ENCODE assay signal across 7 mouse cellular contexts in genomic region chr4:116708791-116709390, GRCm38 (mm10). TPM values are rescaled to one million over a fixed set of nuclear protein-coding genes. Genes with fewer than 3 reads are reported as not detected.
DNase-seq lines count a peak whose midpoint lies in the region; ATAC-seq and TF ChIP-seq lines count a peak whose summit lies in the region.

No protein-coding gene starts in this region.

- no peak for TF ChIP-seq CTCF in hindbrain, postnatal 0 days (IDR thresholded peaks at IDR 0.05; ENCODE audit: low read depth)

- peak overlapping the region; percentile 85 for H3K4me3 ChIP-seq in lung, embryonic 16.5 days (ENCODE audit: low read length)
- peak overlapping the region; percentile 48 for H3K4me3 ChIP-seq in embryonic facial prominence, embryonic 11.5 days (ENCODE audit: low read depth, low read length)
- peak overlapping the region; percentile 45 for H3K4me3 ChIP-seq in hindbrain, postnatal 0 days (ENCODE audit: low read length)
- H3K4me3 ChIP-seq in midbrain, embryonic 14.5 days (replicated peaks; ENCODE audit: low read depth, low read length) = peak overlapping the region; percentile 69

- peaks cover 3% of the 10 kb centered on the region for H3K36me3 ChIP-seq in lung, embryonic 16.5 days (ENCODE audit: control insufficient read depth, insufficient read depth, low read length)
- no peaks in the 10 kb centered on the region for H3K36me3 ChIP-seq in embryonic facial prominence, embryonic 11.5 days (replicated peaks; ENCODE audit: control insufficient read depth, insufficient read depth, low read depth, low read length)
- H3K36me3 ChIP-seq in hindbrain, postnatal 0 days (ENCODE audit: insufficient read depth, low read length) = no peaks in the 10 kb centered on the region
- no peaks in the 10 kb centered on the region for H3K36me3 ChIP-seq in midbrain, embryonic 14.5 days (ENCODE audit: control insufficient read depth, insufficient read depth, low read length)

- peak overlapping the region; percentile 66 for H3K4me2 ChIP-seq in lung, embryonic 16.5 days (ENCODE audit: low read depth, low read length)
- peak overlapping the region; percentile 67 for H3K4me2 ChIP-seq in embryonic facial prominence, embryonic 11.5 days (ENCODE audit: low read depth, low read length)
- H3K4me2 ChIP-seq in hindbrain, postnatal 0 days (ENCODE audit: low read depth, low read length) = peak overlapping the region; percentile 81
- peak overlapping the region; percentile 68 for H3K4me2 ChIP-seq in midbrain, embryonic 14.5 days (ENCODE audit: low read length)

- no peaks in the 10 kb centered on the region for H3K9me3 ChIP-seq in lung, embryonic 16.5 days (ENCODE audit: control insufficient read depth, low read length)
- H3K9me3 ChIP-seq in embryonic facial prominence, embryonic 11.5 days (replicated peaks; ENCODE audit: control insufficient read depth, low read length) = no peaks in the 10 kb centered on the region
- no peaks in the 10 kb centered on the region for H3K9me3 ChIP-seq in hindbrain, postnatal 0 days (ENCODE audit: low read length)
- no peaks in the 10 kb centered on the region for H3K9me3 ChIP-seq in midbrain, embryonic 14.5 days (ENCODE audit: control insufficient read depth, low read length)

- WGBS in lung, embryonic 16.5 days = 3% methylated on average over 9 of the region's 9 CpGs
- WGBS in embryonic facial prominence, embryonic 11.5 days = 8% methylated on average over 9 of the region's 9 CpGs
- 8% methylated on average over 9 of the region's 9 CpGs for WGBS in hindbrain, postnatal 0 days
- 7% methylated on average over 9 of the region's 9 CpGs for WGBS in midbrain, embryonic 14.5 days

- DNase-seq in lung, postnatal 4 days = no peak
- no peak for DNase-seq in embryonic facial prominence, embryonic 11.5 days (ENCODE audit: low spot score)
- no peak for DNase-seq in hindbrain, postnatal 0 days (ENCODE audit: low spot score)
- DNase-seq in midbrain, embryonic 14.5 days = peak; percentile 15
- DNase-seq in MN1 (ENCODE audit: low spot score) = no peak
- DNase-seq in frontal cortex, postnatal 36 days (ENCODE audit: low spot score in 2 of 2) = no peak

- peaks cover 10% of the 10 kb centered on the region for H3K4me1 ChIP-seq in lung, embryonic 16.5 days (replicated peaks; ENCODE audit: control insufficient read depth, insufficient read depth, low read length)
- no peaks in the 10 kb centered on the region; the same call in 1 of the 2 replicates for H3K4me1 ChIP-seq in embryonic facial prominence, embryonic 11.5 days (ENCODE audit: control insufficient read depth, insufficient read depth, low read length)
- no peaks in the 10 kb centered on the region for H3K4me1 ChIP-seq in hindbrain, postnatal 0 days (ENCODE audit: insufficient read depth, low read length)
- peaks cover 9% of the 10 kb centered on the region for H3K4me1 ChIP-seq in midbrain, embryonic 14.5 days (ENCODE audit: control insufficient read depth, insufficient read depth, low read length)

- H3K27ac ChIP-seq in lung, embryonic 16.5 days (ENCODE audit: low read length) = 0 out of 2 replicates have a peak overlapping the region, but pooled peaks have one; percentile 12
- H3K27ac ChIP-seq in embryonic facial prominence, embryonic 11.5 days (replicated peaks; ENCODE audit: low read depth, low read length) = no peak overlapping the region
- no peak overlapping the region for H3K27ac ChIP-seq in hindbrain, postnatal 0 days
- H3K27ac ChIP-seq in midbrain, embryonic 14.5 days (replicated peaks; ENCODE audit: low read depth, low read length) = no peak overlapping the region

- peak overlapping the region; percentile 62 for H3K9ac ChIP-seq in lung, embryonic 16.5 days (ENCODE audit: low read length)
- peak overlapping the region; percentile 57 for H3K9ac ChIP-seq in embryonic facial prominence, embryonic 11.5 days (replicated peaks; ENCODE audit: low read length)
- no peak overlapping the region; the same call in 1 of the 2 replicates for H3K9ac ChIP-seq in hindbrain, postnatal 0 days (replicated peaks; ENCODE audit: low read length)
- peak overlapping the region; percentile 52 for H3K9ac ChIP-seq in midbrain, embryonic 14.5 days (replicated peaks; ENCODE audit: low read length)

- H3K27me3 ChIP-seq in lung, embryonic 16.5 days (ENCODE audit: control insufficient read depth, insufficient read depth, low read depth, low read length) = no peaks in the 10 kb centered on the region
- H3K27me3 ChIP-seq in embryonic facial prominence, embryonic 11.5 days (ENCODE audit: control insufficient read depth, insufficient read depth, low read length) = no peaks in the 10 kb centered on the region
- H3K27me3 ChIP-seq in hindbrain, postnatal 0 days (ENCODE audit: insufficient read depth, low read length) = no peaks in the 10 kb centered on the region
- no peaks in the 10 kb centered on the region for H3K27me3 ChIP-seq in midbrain, embryonic 14.5 days (ENCODE audit: control insufficient read depth, insufficient read depth, low read length)

- ATAC-seq in lung, embryonic 16.5 days (ENCODE audit: low read depth) = peak; percentile 5
- no peak for ATAC-seq in embryonic facial prominence, embryonic 11.5 days (replicated peaks; ENCODE audit: insufficient number of reproducible peaks, low FRiP score, low TSS enrichment, low read depth)
- no peak for ATAC-seq in hindbrain, postnatal 0 days
- no peak for ATAC-seq in midbrain, embryonic 14.5 days (ENCODE audit: low FRiP score, low TSS enrichment)

RNA-seq across cellular contexts. Expression of gene Ccdc163, which starts 0.6 kb away (rescaled TPM):
- 29.4 and 35.2 TPM in 2 replicates for polyA plus RNA-seq in lung, embryonic 16.5 days (2015; fragmentation: Nextera tagmentation; extraction: Ambion mirVana)
- 24.9 and 33.3 TPM in 2 replicates for polyA plus RNA-seq in embryonic facial prominence, embryonic 11.5 days (2014; fragmentation: Nextera tagmentation; extraction: Ambion mirVana)
- total RNA-seq in hindbrain, postnatal 0 days (2014; rRNA removed) = 11.5 and 26.7 TPM in 2 replicates
- polyA plus RNA-seq in hindbrain, postnatal 0 days (2015; fragmentation: Nextera tagmentation; extraction: Ambion mirVana) = 9.4 and 10.0 TPM in 2 replicates
- 11.4 and 13.1 TPM in 2 replicates for polyA plus RNA-seq in midbrain, embryonic 14.5 days (2014; fragmentation: Nextera tagmentation; extraction: Ambion mirVana)

RNA-seq across cellular contexts. Expression of gene Mmachc, which starts 0.7 kb away (rescaled TPM):
- polyA plus RNA-seq in lung, embryonic 16.5 days (2015; fragmentation: Nextera tagmentation; extraction: Ambion mirVana) = 21.5 and 23.5 TPM in 2 replicates
- 20.0 and 24.6 TPM in 2 replicates for polyA plus RNA-seq in embryonic facial prominence, embryonic 11.5 days (2014; fragmentation: Nextera tagmentation; extraction: Ambion mirVana)
- total RNA-seq in hindbrain, postnatal 0 days (2014; rRNA removed) = 20.5 and 20.6 TPM in 2 replicates
- 20.2 TPM in 2 replicates for polyA plus RNA-seq in hindbrain, postnatal 0 days (2015; fragmentation: Nextera tagmentation; extraction: Ambion mirVana)
- polyA plus RNA-seq in midbrain, embryonic 14.5 days (2014; fragmentation: Nextera tagmentation; extraction: Ambion mirVana) = 16.3 and 20.6 TPM in 2 replicates

RNA-seq across cellular contexts. Expression of gene Tesk2, which starts 11.9 kb away (rescaled TPM):
- polyA plus RNA-seq in lung, embryonic 16.5 days (2015; fragmentation: Nextera tagmentation; extraction: Ambion mirVana) = 8.2 and 8.3 TPM in 2 replicates
- 10.5 and 12.9 TPM in 2 replicates for polyA plus RNA-seq in embryonic facial prominence, embryonic 11.5 days (2014; fragmentation: Nextera tagmentation; extraction: Ambion mirVana)
- 2.1 and 2.8 TPM in 2 replicates for total RNA-seq in hindbrain, postnatal 0 days (2014; rRNA removed)
- 2.2 and 2.5 TPM in 2 replicates for polyA plus RNA-seq in hindbrain, postnatal 0 days (2015; fragmentation: Nextera tagmentation; extraction: Ambion mirVana)
- 1.9 and 3.2 TPM in 2 replicates for polyA plus RNA-seq in midbrain, embryonic 14.5 days (2014; fragmentation: Nextera tagmentation; extraction: Ambion mirVana)

RNA-seq across cellular contexts. Expression of gene Prdx1, which starts 23.5 kb away (rescaled TPM):
- 1,438 and 1,494 TPM in 2 replicates for polyA plus RNA-seq in lung, embryonic 16.5 days (2015; fragmentation: Nextera tagmentation; extraction: Ambion mirVana)
- polyA plus RNA-seq in embryonic facial prominence, embryonic 11.5 days (2014; fragmentation: Nextera tagmentation; extraction: Ambion mirVana) = 1,282 and 1,318 TPM in 2 replicates
- total RNA-seq in hindbrain, postnatal 0 days (2014; rRNA removed) = 119 and 136 TPM in 2 replicates
- 589 and 626 TPM in 2 replicates for polyA plus RNA-seq in hindbrain, postnatal 0 days (2015; fragmentation: Nextera tagmentation; extraction: Ambion mirVana)
- polyA plus RNA-seq in midbrain, embryonic 14.5 days (2014; fragmentation: Nextera tagmentation; extraction: Ambion mirVana) = 378 and 430 TPM in 2 replicates

RNA-seq across cellular contexts. Expression of gene Akr1a1, which starts 57.4 kb away (rescaled TPM):
- 817 and 840 TPM in 2 replicates for polyA plus RNA-seq in lung, embryonic 16.5 days (2015; fragmentation: Nextera tagmentation; extraction: Ambion mirVana)
- polyA plus RNA-seq in embryonic facial prominence, embryonic 11.5 days (2014; fragmentation: Nextera tagmentation; extraction: Ambion mirVana) = 727 and 756 TPM in 2 replicates
- 523 and 571 TPM in 2 replicates for total RNA-seq in hindbrain, postnatal 0 days (2014; rRNA removed)
- polyA plus RNA-seq in hindbrain, postnatal 0 days (2015; fragmentation: Nextera tagmentation; extraction: Ambion mirVana) = 752 and 790 TPM in 2 replicates
- 638 and 660 TPM in 2 replicates for polyA plus RNA-seq in midbrain, embryonic 14.5 days (2014; fragmentation: Nextera tagmentation; extraction: Ambion mirVana)
